Mouse (Mus musculus) layer of hippocampus, postnatal 25 days (tissue): ENCODE results near the gene 2310057N15Rik. TPM values are rescaled to one million over a fixed set of nuclear protein-coding genes. Genes with fewer than 3 reads are reported as not detected.
"Not testable (repeated sequence)": the region's sequence is repeated elsewhere in the genome, so short reads cannot be mapped to it uniquely, and the experiment has no call there.

Source experiments
- DNase-seq, 2 experiments: peaks; one replicate each; pipeline ENCODE4 v3.0.0; 2022; ENCODE audit warnings: mixed read lengths in 2 of 2, low spot score in 1 of 2; ENCODE audit errors: extremely low spot score in 1 of 2
- total RNA-seq, 2 experiments: library from RNA; stranded (reverse); gene quantifications; 2 replicates each; pipeline ENCODE4 v1.2.3; 2021

The 2310057N15Rik gene
- not detected for total RNA-seq

DNA sequence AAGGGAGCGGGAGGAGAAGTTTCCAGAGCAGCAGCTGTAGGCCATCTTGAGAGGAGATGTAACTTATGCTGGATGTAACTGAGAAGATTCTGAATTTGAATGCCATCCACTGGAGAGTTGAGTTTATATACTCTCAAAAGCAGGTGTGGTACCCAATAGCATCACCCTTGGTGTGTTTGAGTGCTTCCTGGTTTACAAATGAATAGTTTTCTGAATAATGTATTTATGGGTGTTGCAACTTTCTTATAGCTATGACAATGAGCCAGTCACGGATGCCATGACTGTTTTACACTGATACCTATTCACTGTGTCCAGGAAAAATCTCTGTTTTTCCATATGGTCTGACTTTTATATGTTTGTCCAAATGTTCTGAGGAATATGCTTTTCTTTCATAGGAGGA, at the start of gene 2310057N15Rik:
Gene 2310057N15Rik, minus strand, starts transcription at position 101 of the 400 bp plus-strand sequence.
- no peak for DNase-seq

DNA sequence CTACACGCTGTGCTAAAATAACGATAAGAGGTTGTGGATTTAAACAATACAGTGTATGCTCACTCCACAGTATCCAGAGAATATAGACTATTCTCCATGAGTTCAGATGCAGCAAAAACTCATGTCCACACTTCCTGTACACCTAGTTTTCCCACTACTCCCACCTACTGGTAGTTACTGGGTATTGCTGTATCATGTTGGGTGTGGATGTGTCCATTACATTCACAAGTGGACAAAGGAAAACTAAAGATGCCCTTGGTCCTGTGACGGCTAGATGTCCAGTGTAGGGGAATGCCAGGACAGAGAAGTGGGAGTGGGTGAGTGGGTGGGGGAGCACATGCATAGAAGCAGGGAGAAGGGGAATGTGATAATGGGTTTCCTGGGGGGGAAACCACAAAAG, 49.7 kb upstream of the 2310057N15Rik start:
- DNase-seq: no peak

DNA sequence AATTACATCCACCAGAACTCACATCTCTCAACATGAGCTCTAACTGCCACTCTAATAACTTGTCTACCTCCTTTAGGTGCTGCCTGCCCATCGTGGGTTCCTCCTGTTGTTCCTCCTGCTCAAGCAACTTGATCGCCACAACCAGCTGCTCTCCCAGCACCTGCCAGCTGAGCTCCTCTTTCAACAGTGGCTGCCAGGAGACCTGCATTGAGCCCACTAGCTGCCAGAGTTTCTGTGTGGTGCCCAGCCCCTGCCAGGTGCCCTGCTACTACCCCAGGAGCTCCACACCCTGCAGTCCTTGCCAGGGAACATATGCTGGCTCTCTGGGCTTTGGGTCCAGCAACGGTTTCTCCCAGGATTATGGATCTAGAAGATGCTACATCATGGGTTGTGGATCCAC, 46.1 kb upstream of the 2310057N15Rik start, which contains the start of gene Krtap15:
Gene Krtap15, plus strand, starts transcription at position 150 of the 400 bp plus-strand sequence.
- DNase-seq: no peak

DNA sequence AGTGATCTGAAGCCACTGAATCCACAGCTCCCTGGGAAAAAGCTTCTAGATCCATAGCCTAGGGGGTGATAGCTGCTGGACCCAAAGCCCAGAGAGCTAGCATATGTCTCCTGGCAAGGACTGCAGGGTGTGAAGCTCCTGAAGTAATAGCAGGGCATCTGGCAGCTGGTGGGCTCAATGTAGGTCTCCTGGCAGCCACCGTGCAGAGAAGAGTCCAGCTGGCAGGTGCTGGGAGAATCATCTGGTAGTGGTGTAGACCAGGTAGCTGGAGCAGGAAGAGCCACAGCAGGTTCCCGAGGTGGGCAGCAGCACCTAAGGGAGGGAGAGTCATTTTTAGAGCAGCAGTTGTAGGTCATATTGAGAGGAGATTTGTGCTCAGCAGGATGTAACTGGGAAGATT, 37.8 kb upstream of the 2310057N15Rik start, which contains the start of gene Gm20741:
Gene Gm20741, minus strand, starts transcription at position 394 of the 400 bp plus-strand sequence.
- no peak for DNase-seq

DNA sequence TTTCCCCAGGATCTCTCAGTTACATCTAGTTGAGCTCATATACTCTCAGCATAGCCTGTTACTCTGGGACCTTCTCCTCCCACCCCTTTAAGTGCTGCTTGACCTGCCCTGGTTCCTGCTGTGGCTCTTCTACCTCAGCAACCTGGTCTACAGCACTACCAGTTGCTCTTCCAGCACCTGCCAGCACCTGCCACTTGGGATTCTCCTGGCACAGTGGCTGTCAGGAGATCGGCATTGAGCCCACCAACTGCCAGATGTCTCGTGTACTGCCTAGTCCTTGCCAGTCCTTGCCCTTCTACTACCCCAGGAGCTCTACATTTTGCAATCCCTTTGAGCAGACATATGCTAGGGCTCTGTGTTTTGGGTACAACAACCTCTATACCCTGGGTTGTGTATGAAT, 12.8 kb upstream of the 2310057N15Rik start:
- no peak for DNase-seq

DNA sequence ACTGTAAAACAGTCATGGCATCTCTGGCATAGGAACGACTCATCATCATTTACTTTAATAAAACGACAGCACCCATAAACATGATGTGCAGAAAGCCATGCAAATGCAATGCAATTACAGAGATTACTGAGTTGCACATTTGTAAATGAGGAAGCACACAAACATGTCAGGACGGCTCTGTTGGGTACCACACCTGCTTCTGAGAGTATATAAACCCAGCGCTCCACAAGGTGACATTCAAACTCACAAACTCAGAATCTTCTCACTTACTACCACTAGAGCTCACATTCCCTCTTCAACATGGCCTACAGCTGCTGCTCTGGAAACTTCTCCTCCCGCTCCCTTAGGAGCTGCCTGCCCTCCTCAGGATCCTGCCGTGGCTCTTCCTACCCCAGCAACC, 3.6 kb upstream of the 2310057N15Rik start, which contains the start of gene Gm5965:
Gene Gm5965, plus strand, starts transcription at position 301 of the 400 bp plus-strand sequence.
- DNase-seq: no peak

DNA sequence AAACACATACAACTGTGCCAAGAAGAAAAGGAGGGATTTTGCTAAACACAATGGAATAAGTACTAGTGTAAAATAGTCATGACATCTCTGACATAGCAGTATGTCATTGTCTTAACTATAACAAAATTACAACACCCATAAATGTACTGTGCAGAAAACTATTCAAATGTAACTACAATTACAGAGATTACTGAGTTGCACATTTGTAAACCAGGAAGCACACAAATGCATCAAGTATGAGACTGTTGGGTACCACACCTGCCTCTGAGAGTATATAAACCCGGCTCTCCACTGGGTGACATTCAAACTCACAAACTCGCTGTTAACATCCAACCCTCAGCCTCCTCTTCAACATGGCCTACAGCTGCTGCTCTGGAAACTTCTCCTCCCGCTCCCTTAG, 15.5 kb downstream of the 2310057N15Rik start, which contains the start of gene 2310034C09Rik:
Gene 2310034C09Rik, plus strand, starts transcription at position 301 of the 400 bp plus-strand sequence.
- DNase-seq: not testable (repeated sequence)

DNA sequence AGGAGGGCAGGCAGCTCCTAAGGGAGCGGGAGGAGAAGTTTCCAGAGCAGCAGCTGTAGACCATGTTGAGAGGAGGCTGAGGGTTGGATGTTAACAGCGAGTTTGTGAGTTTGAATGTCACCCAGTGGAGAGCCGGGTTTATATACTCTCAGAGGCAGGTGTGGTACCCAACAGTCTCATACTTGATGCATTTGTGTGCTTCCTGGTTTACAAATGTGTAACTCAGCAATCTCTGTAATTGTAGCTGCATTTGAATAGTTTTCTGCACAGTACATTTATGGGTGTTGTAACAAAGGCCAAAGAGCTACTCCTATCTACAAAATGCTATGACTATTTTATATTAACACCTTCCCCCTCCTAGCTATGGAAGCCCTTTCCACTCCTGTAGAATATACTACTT, 22.5 kb downstream of the 2310057N15Rik start, which contains the start of gene Krtap13:
Gene Krtap13, minus strand, starts transcription at position 101 of the 400 bp plus-strand sequence.
- DNase-seq: not testable (repeated sequence)

DNA sequence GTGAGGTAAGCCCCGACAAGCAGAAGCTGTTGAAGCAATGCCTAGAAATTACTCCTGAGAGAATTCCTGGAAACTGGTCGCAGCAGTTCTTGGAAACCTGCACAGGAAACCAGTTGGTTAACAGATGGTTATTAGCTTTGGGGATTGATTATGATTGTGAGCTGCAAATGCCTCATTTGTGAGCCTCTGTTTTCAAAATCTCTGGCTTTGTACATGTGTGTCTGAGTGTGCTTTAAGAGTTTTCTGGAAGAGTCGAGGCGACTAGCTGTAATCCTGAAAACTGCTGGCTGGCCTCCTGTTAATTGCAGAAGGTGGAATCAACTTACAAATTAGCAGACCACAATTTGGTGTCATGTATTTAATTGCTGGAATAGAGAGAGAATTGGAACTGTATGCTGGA, 26.1 kb downstream of the 2310057N15Rik start:
- DNase-seq: peak in 1 of 2 experiments; percentile 3

DNA sequence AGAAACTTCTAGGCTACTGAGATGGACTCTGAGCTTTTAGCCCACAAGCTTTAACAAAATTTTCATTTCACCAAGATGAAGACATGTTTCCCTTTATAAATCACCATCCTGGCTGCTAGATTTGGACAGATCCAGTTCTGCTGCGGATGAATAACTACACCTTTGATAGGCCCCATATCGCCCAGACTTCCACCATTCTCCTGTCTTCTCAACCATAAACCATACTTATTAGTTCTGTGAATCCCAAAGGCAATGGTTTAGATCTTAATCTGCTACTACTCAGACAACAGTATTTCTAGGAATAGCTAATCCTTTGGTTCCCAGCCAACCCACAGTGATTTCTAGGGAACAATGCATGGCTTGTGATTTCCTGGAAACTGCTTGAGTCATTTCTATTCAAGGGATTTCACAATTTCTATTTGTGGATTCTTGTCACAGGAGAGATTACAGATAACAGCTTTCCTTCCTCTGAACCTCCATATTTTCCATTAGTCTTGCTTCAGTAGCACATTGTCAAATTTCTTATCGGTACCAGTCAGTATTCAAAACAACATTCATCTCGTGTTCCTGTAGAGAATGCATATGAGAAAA, 29.2 kb downstream of the 2310057N15Rik start:
- no peak for DNase-seq

DNA sequence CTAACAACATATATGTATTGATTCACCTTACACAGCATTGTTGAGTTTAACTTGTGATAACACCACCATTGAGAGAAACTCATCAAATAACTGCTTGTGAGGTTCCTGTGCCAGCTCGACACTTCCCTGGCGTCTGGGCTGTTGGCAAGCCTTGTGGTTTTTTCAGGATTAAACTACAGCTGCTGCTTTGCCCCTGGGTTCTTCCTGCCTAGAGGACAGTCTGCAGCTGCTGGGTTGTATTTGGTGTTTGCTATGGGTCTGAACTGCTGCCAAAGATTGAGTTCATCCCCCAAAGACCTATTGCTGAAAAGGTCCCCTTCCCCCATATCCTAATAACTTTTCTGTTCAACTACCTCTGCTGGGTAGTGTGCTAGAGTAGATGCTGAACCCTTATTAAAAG, 38.6 kb downstream of the 2310057N15Rik start:
- DNase-seq: no peak

DNA sequence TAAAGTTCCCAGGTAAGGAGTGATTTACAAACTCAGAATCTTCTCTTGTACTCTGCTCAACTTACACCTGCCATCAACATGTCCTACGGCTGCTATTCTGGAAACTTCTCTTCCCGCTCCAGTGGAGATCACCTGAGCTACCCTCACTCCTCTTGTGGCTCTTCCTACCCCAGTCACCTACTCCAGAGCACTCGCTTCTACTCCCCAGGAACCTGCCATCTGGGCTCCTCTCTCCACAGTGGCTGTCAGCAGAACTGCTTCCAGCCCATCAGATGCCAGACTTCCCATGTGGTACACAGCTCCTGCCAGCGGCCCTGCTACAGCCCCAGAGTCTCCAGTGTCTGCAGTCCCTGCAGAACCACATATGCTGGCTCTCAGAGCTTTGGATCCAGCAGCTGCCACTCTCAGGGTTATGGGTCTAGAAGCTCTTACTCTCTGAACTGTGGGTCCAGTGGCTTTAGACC, 45.2 kb downstream of the 2310057N15Rik start, which contains the start of gene Krtap13-1:
Gene Krtap13-1, plus strand, starts transcription at position 51 of the 464 bp plus-strand sequence.
- DNase-seq: no peak

Other genes with a start within 250 kb of the 2310057N15Rik start
- not detected for gene Cldn8, start 211.0 kb downstream of the 2310057N15Rik start, total RNA-seq
- not detected for gene Krtap24-1, start 161.9 kb downstream of the 2310057N15Rik start, total RNA-seq
- gene 2310079G19Rik, start 146.5 kb downstream of the 2310057N15Rik start, total RNA-seq: not detected
- not detected for gene Krtap26-1, start 126.4 kb downstream of the 2310057N15Rik start, total RNA-seq
- gene Krtap27-1, start 102.5 kb downstream of the 2310057N15Rik start, total RNA-seq: not detected
- not detected for gene 2310061N02Rik, start 66.2 kb downstream of the 2310057N15Rik start, total RNA-seq
- gene Krtap13-1, start 45.3 kb downstream of the 2310057N15Rik start, total RNA-seq: not detected
- not detected for gene Krtap13, start 22.6 kb downstream of the 2310057N15Rik start, total RNA-seq
- gene 2310034C09Rik, start 15.4 kb downstream of the 2310057N15Rik start, total RNA-seq: not detected
- gene Gm5965, start 3.7 kb upstream of the 2310057N15Rik start, total RNA-seq: not detected
- gene Gm20741, start 38.0 kb upstream of the 2310057N15Rik start, total RNA-seq: not detected
- gene Krtap15, start 46.0 kb upstream of the 2310057N15Rik start, total RNA-seq: not detected
- gene Krtap14, start 51.9 kb upstream of the 2310057N15Rik start, total RNA-seq: not detected
- gene Krtap19-1, start 95.2 kb upstream of the 2310057N15Rik start, total RNA-seq: not detected
- gene Krtap19-2, start 100.1 kb upstream of the 2310057N15Rik start, total RNA-seq: not detected
- not detected for gene Krtap19-3, start 103.8 kb upstream of the 2310057N15Rik start, total RNA-seq
- gene Krtap19-4, start 110.9 kb upstream of the 2310057N15Rik start, total RNA-seq: not detected
- not detected for gene Krtap19-5, start 122.3 kb upstream of the 2310057N15Rik start, total RNA-seq
- gene Krtap19-9b, start 158.1 kb upstream of the 2310057N15Rik start, total RNA-seq: not detected
- gene Krtap16-3, start 188.7 kb upstream of the 2310057N15Rik start, total RNA-seq: not detected
- not detected for gene Krtap22-2, start 236.6 kb upstream of the 2310057N15Rik start, total RNA-seq
- not detected for gene Gm10229, start 241.1 kb upstream of the 2310057N15Rik start, total RNA-seq